Mouse (Mus musculus) spleen, postnatal 4 days (tissue): ENCODE data around the gene Prss33.
"Not testable (repeated sequence)": the region's sequence is repeated elsewhere in the genome, so short reads cannot be mapped to it uniquely, and the experiment has no call there.

Experiments used
- DNase-seq, 2 experiments: peaks; one replicate each; pipeline ENCODE4 v3.0.0; 2022; ENCODE audit warnings: low spot score in 2 of 2

The Prss33 gene

DNA sequence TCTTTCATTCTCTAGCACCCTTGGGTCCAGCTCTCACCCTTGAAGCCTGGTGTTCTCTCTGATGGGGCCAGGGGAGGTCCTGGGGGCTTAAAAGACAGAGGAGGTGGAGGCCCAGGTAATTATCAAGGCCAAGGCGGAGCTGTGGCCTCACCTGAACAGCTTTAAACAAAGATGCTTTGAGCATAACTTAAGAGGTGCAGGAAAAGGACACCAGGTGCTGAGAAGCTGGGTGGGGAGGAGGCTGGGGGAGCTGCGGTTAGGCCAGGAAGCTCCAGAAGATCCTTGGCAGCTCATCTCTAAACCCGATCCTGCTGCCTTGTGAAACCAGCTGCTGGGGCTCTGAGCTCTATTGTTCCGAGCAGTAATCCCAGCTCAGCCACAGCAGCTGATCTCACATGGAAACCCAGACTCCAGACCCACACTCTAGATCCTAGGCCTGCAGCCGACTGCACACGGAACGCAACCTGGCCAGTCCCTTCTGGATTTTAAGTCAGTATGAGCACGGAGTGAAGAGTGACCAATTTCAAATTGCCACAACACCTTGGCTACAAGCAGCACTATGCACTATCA is at the start of gene Prss33:
Gene Prss33, minus strand, starts transcription at position 51 of the 570 bp plus-strand sequence.
- DNase-seq: no peak

DNA sequence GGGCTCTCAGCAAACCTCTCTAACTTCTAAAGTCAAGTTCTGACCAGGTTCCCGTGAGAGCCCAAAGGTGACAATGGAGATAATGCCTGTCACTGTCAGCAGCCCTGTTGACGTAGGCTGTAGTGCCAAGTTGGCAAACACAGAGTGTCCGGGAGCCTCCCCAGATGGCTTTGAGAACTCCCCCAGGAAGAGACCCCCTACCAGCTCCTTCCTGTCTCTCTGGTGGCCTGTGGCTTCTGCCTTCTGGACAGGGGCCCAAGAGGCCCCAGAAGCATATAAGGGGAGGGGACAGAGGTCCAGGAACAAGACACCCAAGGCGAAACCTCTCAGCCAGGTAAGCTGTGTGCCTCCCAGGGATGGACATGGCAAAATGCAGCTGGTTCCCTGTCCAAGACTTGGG is 44.7 kb upstream of the Prss33 start, which contains the start of the genes Dcpp1 and Dcpp2:
Gene Dcpp1, plus strand, starts transcription at position 301 of the 400 bp plus-strand sequence.
Gene Dcpp2, plus strand, starts transcription at position 305 of the 400 bp plus-strand sequence.
- not testable (repeated sequence) for DNase-seq

DNA sequence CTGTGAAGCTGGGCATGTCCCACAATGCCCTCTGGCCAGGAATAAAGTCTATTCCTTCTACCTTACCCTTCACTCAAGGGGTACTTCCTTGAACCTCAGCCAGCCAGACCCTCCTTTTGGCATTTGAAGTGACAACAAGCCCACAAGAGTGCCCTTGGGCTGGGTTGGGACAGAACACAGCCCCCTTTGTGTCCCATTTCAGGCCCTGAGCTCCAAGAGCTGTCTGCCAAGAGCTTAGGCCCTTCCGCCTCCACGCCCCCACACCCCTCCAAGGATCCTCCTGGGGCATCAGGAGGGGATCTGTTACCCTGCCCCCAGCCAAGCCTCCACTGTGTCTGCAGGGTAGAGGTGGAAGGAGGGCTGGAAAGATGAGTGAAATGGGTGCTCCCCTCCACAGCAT is 41.3 kb upstream of the Prss33 start:
- no peak for DNase-seq

DNA sequence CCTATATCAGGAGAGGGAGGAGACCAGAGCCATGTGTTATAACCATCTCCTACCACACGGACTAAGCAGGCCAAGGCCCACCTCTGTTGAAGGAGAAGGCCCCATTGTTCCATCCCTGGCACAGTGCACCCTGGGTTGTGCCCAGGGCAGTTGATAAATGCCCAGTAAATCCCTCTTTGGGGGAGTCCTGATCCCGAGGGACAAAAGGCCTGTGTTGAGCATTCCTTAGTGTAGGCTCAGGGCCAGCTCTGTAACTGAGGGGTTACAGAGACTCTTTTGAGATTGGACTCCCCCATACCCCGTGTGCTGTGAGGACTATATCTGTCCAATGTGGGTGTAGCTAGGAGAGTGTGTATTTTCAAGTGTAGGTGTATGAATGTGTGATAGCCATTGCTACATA is 40.9 kb upstream of the Prss33 start:
- no peak for DNase-seq

DNA sequence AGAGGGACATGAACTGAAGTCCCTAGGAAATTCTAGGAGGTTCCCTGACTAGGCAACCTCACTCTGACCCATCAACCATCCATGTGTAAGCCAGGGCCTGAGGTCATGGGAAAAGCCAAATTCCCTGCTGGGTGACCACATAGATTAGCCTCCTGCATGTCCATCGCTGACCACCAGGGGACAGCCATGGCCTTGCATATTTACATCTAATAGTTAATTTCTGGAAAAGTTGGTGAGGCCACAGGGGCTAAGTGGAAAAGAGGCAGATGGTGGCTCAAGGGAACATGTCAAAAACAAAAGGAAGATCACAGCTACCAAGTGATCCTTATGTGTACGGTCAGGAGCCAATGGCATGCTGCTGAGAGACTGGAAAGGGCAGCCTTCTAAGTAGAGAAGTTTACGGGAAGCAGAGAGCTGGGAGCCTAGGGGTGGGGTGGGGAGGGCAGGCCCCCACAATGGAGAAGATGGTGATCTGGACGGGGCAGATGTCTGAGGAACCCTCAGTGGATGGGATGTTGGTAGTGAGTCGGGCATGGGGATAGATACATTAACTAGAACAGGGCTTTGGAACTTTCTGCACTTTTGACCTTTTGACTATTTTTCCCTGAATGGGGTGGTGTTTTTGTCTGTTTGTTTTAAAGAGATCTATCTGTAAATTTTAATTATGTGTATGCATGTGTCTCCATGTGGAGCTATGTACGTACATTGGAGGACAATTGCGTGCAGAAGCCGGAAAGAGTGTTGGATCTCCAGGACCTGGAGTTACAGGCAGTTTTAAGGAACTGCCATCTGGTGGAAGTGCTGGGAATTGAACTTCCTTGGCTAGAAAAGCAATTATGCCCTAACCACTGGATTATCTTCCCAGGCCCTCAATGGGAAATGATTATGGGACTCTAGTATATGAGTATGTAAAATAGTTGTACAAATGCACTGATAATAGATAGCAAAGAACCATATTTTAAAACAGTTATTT is 38.3 kb upstream of the Prss33 start:
- DNase-seq: no peak

DNA sequence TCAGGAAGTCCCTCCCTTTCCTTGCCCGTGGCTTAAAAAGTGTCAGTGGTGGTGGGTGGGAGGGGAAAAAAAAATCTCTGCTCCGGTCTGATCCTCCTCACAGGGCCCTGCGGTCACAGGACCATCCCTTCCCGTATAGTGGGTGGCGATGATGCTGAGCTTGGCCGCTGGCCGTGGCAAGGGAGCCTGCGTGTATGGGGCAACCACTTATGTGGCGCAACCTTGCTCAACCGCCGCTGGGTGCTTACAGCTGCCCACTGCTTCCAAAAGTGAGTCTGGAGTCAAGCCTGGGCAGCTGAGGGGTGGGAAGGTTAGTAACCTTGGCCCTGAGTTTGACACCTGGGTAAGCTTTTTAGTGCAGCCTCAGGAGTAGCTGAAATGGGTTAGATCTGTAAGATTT is 32.7 kb upstream of the Prss33 start:
- peak in 1 of 2 experiments; percentile 28 for DNase-seq

DNA sequence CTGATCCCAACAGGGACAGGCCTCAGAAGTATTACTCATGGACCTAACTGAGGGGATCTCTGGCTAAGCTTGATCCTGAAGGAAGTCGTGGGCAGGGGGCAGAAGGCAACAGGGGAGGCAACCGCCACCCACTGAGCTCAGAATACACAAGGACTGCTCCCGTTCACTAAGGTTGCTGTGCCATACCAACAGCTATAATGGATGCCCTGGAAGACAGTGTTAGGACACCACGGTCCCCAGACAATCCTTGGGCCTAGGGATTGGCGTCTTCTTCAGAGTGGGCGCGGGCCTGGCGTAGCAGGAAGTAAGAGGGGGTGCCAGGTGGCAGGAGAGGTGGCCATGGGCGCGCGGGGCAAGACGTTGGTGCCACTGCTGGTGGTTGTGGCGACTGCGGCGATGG is 31.9 kb upstream of the Prss33 start, which contains the start of gene Prss21:
Gene Prss21, plus strand, starts transcription at position 301 of the 400 bp plus-strand sequence.
- no peak for DNase-seq

DNA sequence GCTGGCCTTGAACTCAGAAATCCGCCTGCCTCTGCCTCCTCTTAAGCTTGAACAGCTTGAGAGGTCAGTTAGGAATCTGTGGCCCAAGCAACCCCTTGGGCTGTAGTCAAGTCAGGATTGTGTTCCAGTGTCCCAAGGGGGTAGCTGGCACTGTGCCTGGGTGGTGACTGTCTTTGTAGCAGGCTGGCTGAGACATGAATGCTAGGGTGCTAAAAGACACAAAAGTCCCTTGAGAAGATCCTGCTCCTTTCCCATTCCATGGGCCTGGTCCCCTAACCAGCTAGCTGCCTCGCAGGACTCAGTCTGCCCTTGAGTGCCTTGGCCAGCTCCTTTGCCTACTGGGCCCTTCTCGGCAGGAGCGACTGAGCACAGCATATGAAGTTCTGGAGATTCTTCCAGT is 27.1 kb upstream of the Prss33 start:
- no peak for DNase-seq

DNA sequence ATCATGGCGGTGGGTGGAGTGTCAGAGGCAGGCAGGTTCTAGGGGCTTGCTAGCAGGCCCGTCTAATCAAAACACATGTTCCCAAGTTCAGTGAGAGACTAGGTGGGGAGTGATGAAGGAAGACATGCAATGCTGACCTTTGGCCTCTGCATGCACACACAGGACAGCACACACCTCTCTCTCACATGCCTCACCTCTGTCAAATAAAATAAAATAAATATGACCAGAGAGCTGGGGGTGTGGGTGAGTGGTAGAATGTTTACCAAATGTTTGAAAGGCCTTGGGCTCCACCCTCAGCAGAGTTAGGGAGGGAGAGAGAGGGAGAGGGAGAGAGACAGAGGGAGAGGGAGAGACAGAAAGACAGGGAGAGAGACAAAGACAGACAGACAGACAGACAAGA is 22.1 kb upstream of the Prss33 start:
- DNase-seq: no peak

DNA sequence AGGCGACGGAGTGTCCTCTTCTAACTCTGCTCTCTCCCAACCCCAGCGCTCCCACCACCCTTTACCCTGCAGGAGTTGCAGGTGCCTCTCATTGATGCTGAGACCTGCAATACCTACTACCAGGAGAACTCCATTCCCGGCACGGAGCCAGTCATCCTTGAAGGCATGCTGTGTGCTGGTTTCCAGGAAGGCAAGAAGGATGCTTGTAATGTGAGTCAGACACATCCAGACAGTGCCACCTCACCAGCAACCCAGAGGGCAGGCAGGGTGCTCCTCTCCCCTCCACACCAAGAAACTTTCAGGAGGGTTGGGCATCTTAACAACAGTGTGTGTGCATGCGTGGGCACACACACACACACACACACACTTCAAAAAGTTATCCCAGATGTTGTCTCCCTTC is 21.3 kb upstream of the Prss33 start:
- DNase-seq: no peak

DNA sequence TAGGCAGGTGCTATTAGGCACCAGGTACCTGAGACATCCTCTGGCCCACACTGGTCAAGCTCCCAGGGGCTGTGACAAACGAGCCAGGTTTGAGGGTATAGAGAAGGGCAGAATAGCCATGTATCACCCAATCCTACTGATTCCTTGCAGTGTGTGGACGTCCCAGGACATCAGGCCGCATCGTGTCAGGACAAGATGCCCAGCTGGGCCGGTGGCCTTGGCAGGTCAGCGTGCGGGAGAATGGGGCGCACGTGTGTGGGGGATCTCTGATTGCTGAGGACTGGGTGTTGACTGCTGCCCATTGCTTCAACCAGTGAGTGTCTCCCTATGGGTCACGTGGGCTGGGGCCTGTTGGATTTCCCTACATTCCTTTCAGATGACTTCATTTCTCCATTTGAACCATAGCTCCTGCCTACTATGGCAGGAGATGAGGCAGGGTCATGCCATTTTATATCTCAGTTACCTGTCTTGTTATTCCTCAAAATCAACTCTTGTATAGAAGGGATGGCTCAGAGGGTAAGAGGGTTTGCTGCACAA is 18.4 kb upstream of the Prss33 start:
- no peak for DNase-seq

DNA sequence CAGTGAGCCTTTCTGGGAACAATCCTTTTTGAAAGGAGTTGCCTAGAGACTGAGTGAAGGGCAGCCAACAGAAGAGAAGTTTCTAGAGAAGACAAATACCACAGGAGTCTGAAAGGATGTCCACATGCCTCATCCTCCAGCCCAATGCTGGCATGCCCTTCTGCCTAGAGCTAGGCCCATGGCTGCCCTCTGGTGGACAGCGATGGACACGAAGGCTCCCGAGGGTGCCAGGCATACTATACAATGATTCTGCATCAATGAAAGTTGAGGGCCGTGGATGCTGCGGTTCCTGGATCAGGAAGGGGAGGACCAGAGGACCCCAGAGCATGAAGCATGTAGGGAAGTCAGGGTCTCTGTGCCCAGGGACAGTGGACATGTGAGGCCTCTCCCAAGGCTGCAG is 17.4 kb upstream of the Prss33 start:
- peak; percentile 62 to 82 for DNase-seq

DNA sequence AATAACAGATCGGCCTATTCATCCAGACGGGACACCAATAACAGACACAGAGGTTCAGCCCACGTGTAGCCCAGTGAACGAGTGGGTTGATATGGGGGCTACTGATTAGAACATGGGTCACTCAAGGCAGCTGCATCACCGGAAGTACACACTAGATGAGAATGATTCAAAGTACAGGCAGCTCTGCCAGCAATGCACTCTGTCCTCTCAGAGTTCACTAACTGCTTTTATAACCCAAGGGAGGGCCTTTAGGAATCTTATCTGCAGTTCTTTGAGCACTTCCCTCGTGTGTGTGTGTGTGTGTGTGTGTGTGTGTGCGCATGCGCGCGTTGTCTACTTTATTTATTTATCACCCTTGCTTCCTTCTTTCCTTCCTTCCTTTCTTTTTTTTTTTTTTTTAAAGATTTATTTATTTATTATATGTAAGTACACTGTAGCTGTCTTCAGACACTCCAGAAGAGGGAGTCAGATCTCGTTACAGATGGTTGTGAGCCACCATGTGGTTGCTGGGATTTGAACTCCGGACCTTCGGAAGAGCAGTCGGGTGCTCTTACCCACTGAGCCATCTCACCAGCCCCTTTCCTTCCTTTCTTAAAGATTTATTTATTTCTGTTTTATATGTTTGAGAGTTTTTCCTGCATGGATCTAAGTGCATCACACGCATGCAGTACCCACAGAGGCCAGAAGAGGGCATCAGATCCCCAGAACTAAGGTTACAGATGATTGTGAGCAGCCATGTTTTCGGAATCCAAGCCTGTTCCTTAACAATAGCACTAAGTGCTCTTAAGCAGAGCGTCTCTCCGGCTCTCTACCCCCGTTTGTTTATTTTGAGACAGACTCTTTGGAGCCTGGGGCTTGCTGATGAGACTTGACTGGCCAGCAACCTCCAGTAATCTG is 15.2 kb upstream of the Prss33 start:
- DNase-seq: peak; percentile 55 to 80

DNA sequence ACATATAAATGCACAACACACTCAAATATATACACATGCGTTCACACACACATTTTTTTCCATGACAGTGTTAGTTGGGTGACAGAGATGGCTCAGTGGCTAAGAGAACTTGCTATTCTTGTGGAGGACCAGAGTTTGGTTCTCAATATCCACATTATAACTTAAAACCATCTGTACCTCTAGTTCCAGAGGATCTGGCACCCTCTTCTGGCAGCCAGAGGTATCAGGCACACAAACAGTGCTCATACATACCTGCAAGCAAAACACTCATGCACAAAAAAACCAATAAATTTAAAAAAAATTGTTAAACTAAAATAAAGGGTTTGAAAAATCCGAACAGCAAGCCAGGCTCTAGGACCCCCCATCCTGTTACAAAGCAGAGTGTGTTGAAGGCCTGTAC is 14.2 kb upstream of the Prss33 start:
- no peak for DNase-seq

DNA sequence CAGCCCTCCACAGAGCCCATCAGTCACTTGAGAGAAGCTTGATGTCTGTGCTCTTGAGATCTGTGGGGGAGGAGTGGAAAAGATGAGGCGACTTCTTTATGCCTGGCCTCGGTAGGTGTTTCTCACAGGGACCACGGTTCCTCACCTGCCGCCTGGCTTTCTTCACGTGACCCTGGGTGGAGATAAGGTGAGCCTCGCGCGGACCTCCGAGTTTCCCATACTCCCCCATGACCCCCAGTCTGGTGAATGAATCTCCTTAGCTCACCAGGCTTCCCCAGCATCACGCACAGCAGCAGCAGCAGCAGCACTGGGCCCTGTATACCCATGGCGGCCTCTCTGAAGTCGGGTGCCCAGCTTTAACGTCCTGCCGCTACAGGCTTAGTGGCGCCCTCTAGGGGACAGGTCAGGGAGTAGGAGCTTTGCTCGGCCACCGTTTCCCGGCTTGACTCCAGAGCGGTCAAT is 8.0 kb upstream of the Prss33 start, which contains the start of the genes Prss32 and Prss41:
Gene Prss32, plus strand, starts transcription at position 44 of the 462 bp plus-strand sequence.
Gene Prss41, minus strand, starts transcription at position 361 of the 462 bp plus-strand sequence.
- peak; percentile 66 to 87 for DNase-seq

DNA sequence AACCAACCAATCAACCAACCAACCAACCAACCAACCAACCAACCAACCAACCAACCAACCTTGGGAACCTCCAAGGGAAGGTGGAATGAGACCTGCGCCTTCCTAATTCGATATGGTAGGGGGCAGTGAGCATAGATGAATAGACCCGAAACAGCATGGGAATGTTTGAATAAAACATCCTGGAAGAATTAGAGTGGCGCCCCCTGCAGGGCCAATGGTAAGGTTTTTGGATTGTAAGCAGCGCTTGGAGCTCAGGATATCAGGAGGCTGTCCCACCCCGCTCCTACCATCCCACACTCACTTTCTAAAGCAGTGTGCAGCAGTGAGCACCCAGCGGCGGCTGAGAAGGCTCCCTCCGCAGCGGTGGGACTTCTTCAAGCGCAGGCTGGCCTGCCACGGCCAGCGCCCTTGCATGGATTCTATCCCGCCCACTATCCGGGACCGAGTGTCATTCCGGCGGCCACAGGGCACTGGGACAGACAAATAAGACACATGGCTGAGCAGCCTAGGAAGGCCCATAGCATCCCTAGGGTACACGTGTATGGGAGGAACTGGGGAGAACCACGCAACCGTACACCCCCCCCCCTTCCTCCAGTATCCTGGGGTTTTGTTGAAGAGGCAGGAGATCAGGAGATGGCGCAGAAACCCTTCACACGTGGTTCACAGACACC is 7.4 kb upstream of the Prss33 start:
- DNase-seq: no peak

DNA sequence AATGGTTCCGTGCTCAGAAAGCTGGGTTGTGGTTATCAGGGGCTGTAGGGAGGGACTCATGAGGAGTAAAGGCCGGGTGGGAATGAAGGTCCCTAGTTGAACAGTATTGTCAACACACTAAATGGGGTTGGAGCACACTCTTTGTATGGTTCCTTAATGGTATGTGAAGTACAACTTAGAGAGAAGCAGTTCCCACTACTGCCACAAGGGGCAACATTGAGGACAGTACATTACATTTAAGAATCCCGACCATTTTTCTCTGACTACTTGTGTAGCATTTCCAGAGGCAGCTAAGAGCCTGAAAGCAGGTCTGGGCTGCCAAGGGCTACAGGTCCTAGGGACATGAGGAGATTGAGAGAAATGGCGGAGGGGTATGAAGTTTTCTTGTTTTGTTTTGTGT is 5.3 kb upstream of the Prss33 start:
- peak; percentile 64 to 85 for DNase-seq

DNA sequence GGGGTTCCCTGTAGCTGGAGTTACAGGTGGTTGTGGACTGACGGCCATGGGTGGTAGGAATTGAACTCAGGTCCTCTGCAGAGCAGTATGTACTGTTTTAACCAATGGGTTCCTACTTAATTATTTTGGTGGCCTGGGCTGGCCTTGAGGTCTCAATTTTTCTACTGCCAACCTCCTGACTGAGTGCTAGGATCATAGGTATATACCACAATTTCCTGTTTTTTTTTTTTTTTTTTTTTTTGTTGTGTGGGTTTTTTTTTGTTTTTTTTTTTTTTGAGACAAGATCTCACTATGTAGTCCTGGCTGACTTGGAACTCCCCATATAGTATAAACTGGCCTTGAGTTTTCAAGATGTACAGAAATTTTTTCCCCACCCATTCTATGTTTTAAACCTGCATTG is 4.7 kb downstream of the Prss33 start:
- DNase-seq: no peak

DNA sequence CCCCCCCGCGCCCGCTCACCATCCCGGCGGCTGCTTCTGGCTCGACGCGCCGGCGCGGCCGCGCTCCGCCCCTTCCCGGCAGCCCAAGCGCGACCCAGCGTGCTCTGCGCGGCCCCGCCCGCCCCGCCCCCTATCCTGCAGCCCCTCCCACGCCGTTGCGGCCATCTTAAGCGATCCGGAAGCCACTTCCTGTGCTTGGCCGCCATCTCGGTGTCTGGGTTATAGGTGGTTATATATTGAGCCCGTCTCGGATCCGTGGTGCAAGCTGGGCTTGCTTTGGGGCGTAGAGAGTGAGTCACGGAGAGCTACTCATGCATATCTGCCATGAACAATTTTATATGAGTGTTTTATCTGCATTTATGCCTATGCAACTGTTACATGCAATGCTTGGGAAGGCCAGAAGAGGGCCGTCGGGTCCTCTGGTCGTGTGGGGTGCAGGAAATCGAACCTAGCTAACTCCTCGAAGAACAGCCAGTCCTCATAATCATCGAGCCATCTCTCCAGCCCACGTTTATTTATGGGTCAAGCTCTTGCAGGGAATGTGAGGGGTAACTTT is 6.7 kb downstream of the Prss33 start, which contains the start of gene Elob:
Gene Elob, minus strand, starts transcription at position 73 of the 556 bp plus-strand sequence.
- peak; percentile 84 to 92 for DNase-seq
